Mouse (Mus musculus): ENCODE measurements around the gene Nrxn3.

GRCm38 (mm10) chr12:90056256-90056655, 1333.6 kb downstream of the Nrxn3 start:
- no peak for TF ChIP-seq POLR2A (IDR thresholded peaks at IDR 0.05; ENCODE audit: control insufficient read depth, low read depth, low read length)
- no peak for TF ChIP-seq CTCF (IDR thresholded peaks at IDR 0.05; ENCODE audit: control insufficient read depth, insufficient read depth, insufficient replicate concordance, low read depth, low read length)
